Comparison of ENCODE assay signal across 10 mouse cellular contexts in the genomic region with DNA sequence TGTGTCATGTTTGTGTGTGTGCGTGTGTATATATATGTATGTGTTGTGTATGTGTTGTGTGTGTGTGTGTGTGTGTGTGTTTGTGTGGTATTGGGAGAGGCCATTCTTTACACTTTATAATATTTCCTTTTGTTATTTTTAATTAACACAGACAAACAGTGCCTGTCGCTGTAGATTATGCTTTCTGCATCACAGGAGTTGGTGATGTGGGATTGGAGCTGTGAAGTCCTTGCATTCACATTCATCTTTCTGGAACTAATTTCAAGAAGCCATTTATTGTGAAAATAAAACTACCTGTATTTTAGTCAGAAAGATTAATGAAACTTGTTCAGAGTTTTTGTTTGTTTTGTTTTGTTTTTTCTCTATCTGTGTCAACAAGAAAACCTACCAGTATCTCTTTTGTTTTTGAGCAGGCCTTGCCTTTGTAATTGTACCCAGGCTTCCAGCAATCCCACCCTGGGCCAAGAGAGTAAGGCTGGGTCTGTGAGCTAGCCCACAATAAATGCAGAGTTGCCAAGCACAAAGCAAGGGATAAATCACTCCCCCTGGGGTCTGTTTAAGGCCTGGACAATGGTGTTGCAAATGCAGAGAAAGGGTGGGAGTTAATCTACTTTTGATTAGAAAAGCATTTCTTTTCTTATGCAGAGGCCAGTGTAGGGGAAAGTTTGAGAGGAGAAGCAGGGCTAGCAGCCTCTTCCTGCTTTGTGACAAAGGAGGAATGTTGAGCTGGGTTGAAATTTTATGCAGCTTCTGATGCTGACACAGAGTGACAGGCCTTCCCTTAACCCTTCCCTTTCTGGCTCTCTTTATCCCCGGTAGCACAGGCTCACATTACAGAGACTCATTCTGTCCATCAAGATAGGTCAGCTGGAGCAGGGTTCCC.
A peak's percentile ranks its signal among the peaks of the same experiment; 100 is the strongest.
DNase-seq lines count a peak whose midpoint lies in the region; ATAC-seq and TF ChIP-seq lines count a peak whose summit lies in the region.
"Had no signal": no experiment of that assay in that cellular context is flagged by ENCODE, and none has a peak within 500 bp of the region (broad histone marks: within the 10 kb centered on the region; RNA-seq: fewer than 3 reads in every experiment).

No protein-coding gene starts in this region.

- H3K9me3 ChIP-seq in midbrain, embryonic 10.5 days (replicated peaks) = no peaks in the 10 kb centered on the region
- H3K9me3 ChIP-seq in midbrain, postnatal 0 days (ENCODE audit: low read length) = no peaks in the 10 kb centered on the region
- H3K9me3 ChIP-seq in embryonic facial prominence, embryonic 13.5 days = no peaks in the 10 kb centered on the region
- H3K9me3 ChIP-seq in stomach, embryonic 16.5 days (replicated peaks; ENCODE audit: control insufficient read depth, low read length) = no peaks in the 10 kb centered on the region
- H3K9me3 ChIP-seq: intestine, embryonic 15.5 days had no signal

- H3K4me1 ChIP-seq in midbrain, embryonic 10.5 days = peaks cover 54% of the 10 kb centered on the region
- H3K4me1 ChIP-seq in midbrain, postnatal 0 days (ENCODE audit: insufficient read depth, low read length) = 0 out of 2 replicates have a peak, but pooled peaks cover 5% of the 10 kb centered on the region
- H3K4me1 ChIP-seq in embryonic facial prominence, embryonic 13.5 days = peaks cover 25% of the 10 kb centered on the region
- H3K4me1 ChIP-seq in stomach, embryonic 16.5 days (ENCODE audit: control insufficient read depth, insufficient read depth, low read length) = peaks cover 11% of the 10 kb centered on the region

- ATAC-seq in midbrain, postnatal 0 days (ENCODE audit: low FRiP score) = no peak
- ATAC-seq in embryonic facial prominence, embryonic 13.5 days (ENCODE audit: insufficient number of reproducible peaks, insufficient read depth, low FRiP score, low TSS enrichment, low read depth) = no peak
- no peak for ATAC-seq in stomach, embryonic 16.5 days (ENCODE audit: insufficient read depth, low FRiP score)
- ATAC-seq: intestine, embryonic 15.5 days had no signal

- no peak overlapping the region for H3K9ac ChIP-seq in midbrain, postnatal 0 days (replicated peaks; ENCODE audit: low read length, poor library complexity, severe bottlenecking)
- peak overlapping the region; percentile 28; the same call in 1 of the 2 replicates for H3K9ac ChIP-seq in embryonic facial prominence, embryonic 13.5 days
- no peak overlapping the region for H3K9ac ChIP-seq in stomach, embryonic 16.5 days (ENCODE audit: low read length)
- H3K9ac ChIP-seq: intestine, embryonic 15.5 days had no signal

- no peak overlapping the region for H3K4me3 ChIP-seq in midbrain, embryonic 10.5 days
- no peak overlapping the region for H3K4me3 ChIP-seq in midbrain, postnatal 0 days (ENCODE audit: low read depth, low read length)
- no peak overlapping the region for H3K4me3 ChIP-seq in embryonic facial prominence, embryonic 13.5 days
- no peak overlapping the region for H3K4me3 ChIP-seq in stomach, embryonic 16.5 days (replicated peaks; ENCODE audit: low read length)
- H3K4me3 ChIP-seq: intestine, embryonic 15.5 days had no signal

- H3K27ac ChIP-seq in midbrain, embryonic 10.5 days (replicated peaks) = peak overlapping the region; percentile 89
- H3K27ac ChIP-seq in midbrain, postnatal 0 days (ENCODE audit: low read depth, low read length) = no peak overlapping the region
- H3K27ac ChIP-seq in embryonic facial prominence, embryonic 13.5 days = peak overlapping the region; percentile 70
- H3K27ac ChIP-seq in stomach, embryonic 16.5 days (ENCODE audit: low read length) = peak overlapping the region; percentile 26
- H3K27ac ChIP-seq: intestine, embryonic 15.5 days had no signal

- peaks cover 7% of the 10 kb centered on the region; the same call in 1 of the 2 replicates for H3K36me3 ChIP-seq in midbrain, embryonic 10.5 days
- no peaks in the 10 kb centered on the region for H3K36me3 ChIP-seq in midbrain, postnatal 0 days (ENCODE audit: insufficient read depth, low read length)
- no peaks in the 10 kb centered on the region for H3K36me3 ChIP-seq in embryonic facial prominence, embryonic 13.5 days
- H3K36me3 ChIP-seq in stomach, embryonic 16.5 days (ENCODE audit: control insufficient read depth, insufficient read depth, low read length) = no peaks in the 10 kb centered on the region
- H3K36me3 ChIP-seq: intestine, embryonic 15.5 days had no signal

- H3K27me3 ChIP-seq in midbrain, embryonic 10.5 days (ENCODE audit: low read depth, poor library complexity, severe bottlenecking) = no peaks in the 10 kb centered on the region
- H3K27me3 ChIP-seq in midbrain, postnatal 0 days (ENCODE audit: insufficient read depth, low read length) = no peaks in the 10 kb centered on the region
- no peaks in the 10 kb centered on the region for H3K27me3 ChIP-seq in embryonic facial prominence, embryonic 13.5 days
- H3K27me3 ChIP-seq in stomach, embryonic 16.5 days (ENCODE audit: control insufficient read depth, insufficient read depth, low read length) = no peaks in the 10 kb centered on the region
- H3K27me3 ChIP-seq: intestine, embryonic 15.5 days had no signal

- H3K4me2 ChIP-seq in midbrain, postnatal 0 days (ENCODE audit: low read depth, low read length, poor library complexity, severe bottlenecking) = no peak overlapping the region
- no peak overlapping the region for H3K4me2 ChIP-seq in embryonic facial prominence, embryonic 13.5 days
- no peak overlapping the region for H3K4me2 ChIP-seq in stomach, embryonic 16.5 days (ENCODE audit: low read depth, low read length)
- H3K4me2 ChIP-seq: intestine, embryonic 15.5 days had no signal

- TF ChIP-seq CTCF in midbrain, postnatal 0 days (IDR thresholded peaks at IDR 0.05) = no peak

- DNase-seq in midbrain, embryonic 10.5 days (ENCODE audit: low spot score) = peak; percentile 80
- no peak for DNase-seq in midbrain, postnatal 0 days (ENCODE audit: low spot score)
- peak; percentile 30 for DNase-seq in hindlimb bud, embryonic 11.5 days (ENCODE audit: extremely low spot score, low read depth, low spot score)
- DNase-seq in cerebellum, adult 18-20 months = no peak
- no peak for DNase-seq in kidney, postnatal 4 days
- DNase-seq: cerebellum, postnatal 14 days; lung, postnatal 14 days had no signal

- WGBS in midbrain, embryonic 10.5 days = 27% methylated on average over 3 of the region's 3 CpGs
- WGBS in midbrain, postnatal 0 days = 35% methylated on average over 3 of the region's 3 CpGs
- 36% methylated on average over 3 of the region's 3 CpGs for WGBS in embryonic facial prominence, embryonic 13.5 days
- whole genome bisulfite sequencing in stomach, embryonic 16.5 days = 49% methylated on average over 3 of the region's 3 CpGs

Comparison
In these comparisons a context has a peak if more than half of its experiments do, and no peak if none do; other contexts are left out.
1. DNase-seq: peak in midbrain, embryonic 10.5 days (single experiment) and hindlimb bud, embryonic 11.5 days (single experiment); none in midbrain, postnatal 0 days (single experiment), cerebellum, adult 18-20 months (0 of 2) and kidney, postnatal 4 days (0 of 2).